Mouse (Mus musculus) lung, postnatal 0 days (tissue): ENCODE measurements around the gene Aldh6a1.

Experiments used
- CTCF ChIP-seq: IDR thresholded peaks from 2 replicates; pipeline ENCODE4 v1.5.1; 2016; ENCODE audit warnings: antibody characterized with exemption, mild to moderate bottlenecking
- EP300 ChIP-seq: IDR thresholded peaks from 2 replicates; pipeline ENCODE4 v1.6.1; 2016; ENCODE audit warnings: antibody characterized with exemption, mild to moderate bottlenecking, control low read depth

- TF ChIP-seq CTCF (no peak), EP300 (no peak)
These were observed 33.2 kb downstream of the Aldh6a1 start for GRCm38 (mm10) chr12:84417605-84417922.
